Mouse (Mus musculus) left cerebral cortex, postnatal 36 days (tissue): ENCODE data around the gene Trem2. TPM values are rescaled to one million over a fixed set of nuclear protein-coding genes. Genes with fewer than 3 reads are reported as not detected.
"Not testable (repeated sequence)": the region's sequence is repeated elsewhere in the genome, so short reads cannot be mapped to it uniquely, and the experiment has no call there.

Experiments used
- DNase-seq, 2 experiments: peaks; one replicate each; pipeline ENCODE4 v3.0.0; 2021 to 2022; ENCODE audit warnings: low spot score in 2 of 2, mixed read lengths in 1 of 2
- intact Hi-C: fragments of 180-260 bp; cut with DNase I; formaldehyde crosslinking; loops from one replicate; pipeline ENCODE4 v1.15.1; 2025
- total RNA-seq, 2 experiments: library from RNA; stranded (reverse); gene quantifications; 2 replicates each; pipeline ENCODE4 v1.2.3; 2021

Trem2 gene
- total RNA-seq = 10 to 100 TPM in 1 of 2 experiments, 1 to 10 TPM in 1; 7.8 to 13.0 TPM

DNA sequence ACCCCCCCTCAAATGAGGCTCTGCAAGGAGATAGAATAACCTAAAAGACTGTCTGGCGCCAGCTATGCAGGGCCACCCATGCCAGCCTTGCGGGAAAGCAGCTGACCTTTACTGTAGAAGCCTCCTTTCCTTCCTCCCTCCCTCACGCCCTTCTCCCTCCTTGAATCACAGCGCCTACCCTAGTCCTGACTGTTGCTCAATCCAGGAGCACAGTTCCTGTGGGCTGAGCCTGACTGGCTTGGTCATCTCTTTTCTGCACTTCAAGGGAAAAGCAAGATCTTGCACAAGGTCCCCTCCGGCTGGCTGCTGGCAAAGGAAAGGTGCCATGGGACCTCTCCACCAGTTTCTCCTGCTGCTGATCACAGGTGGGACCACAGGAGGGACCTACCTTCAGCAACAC lies at the start of gene Trem2:
TSS of gene Trem2 (plus strand) at position 171 of the 400 bp plus-strand sequence.
- no peak for DNase-seq
- intact Hi-C loops = no loop called here

DNA sequence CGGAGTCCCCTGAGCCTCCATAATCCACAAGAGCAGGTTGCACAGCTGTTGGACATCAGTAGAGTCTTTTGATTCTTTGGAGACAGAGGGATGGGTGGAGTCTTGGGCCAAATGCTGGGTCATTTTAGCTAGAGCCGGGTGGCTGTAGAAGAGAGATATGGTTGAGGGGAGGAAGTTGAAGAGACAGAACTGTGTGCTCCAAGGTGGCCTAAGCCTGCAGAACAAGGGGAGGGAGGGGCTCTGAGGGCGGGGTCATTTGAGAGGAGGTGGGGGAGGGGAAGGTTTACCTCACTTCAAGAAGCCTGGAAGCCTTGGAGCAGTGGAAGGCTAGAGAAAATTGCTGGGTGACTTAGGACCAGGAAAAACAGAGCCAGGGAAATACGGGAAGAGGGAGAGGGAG lies 47.0 kb upstream of the Trem2 start, which contains the start of gene Treml2:
TSS of gene Treml2 (plus strand) at position 296 of the 400 bp plus-strand sequence.
- no peak for DNase-seq
- intact Hi-C loops = no loop called here

DNA sequence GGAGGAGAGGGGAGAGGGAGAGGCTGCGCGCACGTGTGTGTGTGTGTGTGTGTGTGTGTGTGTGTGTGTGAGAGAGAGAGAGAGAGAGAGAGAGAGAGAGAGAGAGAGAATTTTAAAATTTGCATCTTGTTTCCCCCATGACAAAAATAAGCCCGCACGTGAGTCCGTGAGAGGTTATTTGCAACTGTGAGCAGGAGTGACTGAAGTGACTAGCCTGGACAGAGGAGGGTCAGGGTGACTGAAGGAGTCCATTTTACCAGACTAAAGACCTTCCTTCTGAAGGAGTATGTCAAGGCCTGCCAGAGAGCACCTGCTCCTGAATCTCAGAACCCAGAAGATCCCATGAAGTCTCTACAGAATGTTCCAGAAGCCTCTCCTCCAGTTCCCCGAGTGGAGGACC lies 46.4 kb upstream of the Trem2 start:
- intact Hi-C loops = no loop called here
- no peak for DNase-seq

DNA sequence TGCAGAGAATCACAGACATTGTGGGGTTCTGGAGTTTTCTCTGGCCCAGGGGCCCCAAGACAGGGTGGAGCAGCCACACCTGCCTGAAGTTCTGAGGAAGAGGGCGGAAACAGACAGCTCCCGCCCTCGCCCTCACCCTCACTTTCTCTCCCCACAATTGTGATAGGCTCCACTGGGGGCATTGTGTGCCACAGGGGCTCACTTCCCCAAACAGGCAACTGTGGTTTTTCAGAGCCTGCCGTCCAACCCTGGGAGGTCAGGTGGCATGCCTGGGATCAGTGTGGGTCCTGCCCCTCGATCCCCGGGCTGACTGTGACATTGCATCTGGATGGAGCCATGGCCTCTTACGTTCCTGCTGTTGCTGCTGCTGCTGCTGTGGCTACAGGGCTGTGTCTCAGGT lies 46.0 kb upstream of the Trem2 start:
- DNase-seq = no peak
- intact Hi-C loops = no loop called here

DNA sequence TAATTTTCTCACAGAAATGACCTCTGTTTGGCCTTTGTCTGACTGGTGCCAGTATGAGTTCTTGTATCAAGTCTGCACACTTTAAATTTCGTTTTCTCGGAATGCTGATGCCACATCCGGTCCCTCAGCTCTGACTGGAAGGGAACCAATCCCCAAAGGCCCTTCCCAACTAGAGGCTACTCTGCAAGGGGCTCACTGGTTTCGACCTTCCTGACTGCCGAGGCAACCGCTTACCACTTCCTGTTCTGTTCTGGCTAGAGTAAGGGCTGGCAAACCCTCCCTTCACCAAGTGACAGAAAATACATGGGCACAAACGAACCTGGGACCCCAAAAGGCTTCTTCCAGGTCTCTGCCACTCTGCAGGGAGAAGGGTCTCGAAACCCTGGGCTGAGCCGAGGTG lies 45.3 kb upstream of the Trem2 start:
- DNase-seq = no peak

DNA sequence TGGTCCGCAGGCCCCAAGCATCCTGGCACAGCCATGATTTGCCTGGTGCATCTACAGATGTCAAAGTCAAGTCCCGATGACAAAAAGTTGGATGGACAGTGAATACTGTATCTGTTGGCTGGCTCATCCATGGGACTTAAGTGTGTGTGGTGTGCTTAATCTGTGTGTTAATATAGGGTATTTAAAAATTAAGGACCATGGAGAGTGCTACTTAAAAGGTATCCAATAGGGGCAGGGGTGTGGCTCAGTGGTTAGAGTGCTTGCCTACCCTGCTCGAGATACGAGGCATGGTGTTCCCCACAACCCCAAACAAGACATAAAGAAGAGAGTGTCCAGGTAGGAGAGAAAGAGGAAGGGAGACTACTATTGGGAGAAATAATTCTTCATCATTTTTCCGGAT lies 44.4 kb upstream of the Trem2 start:
- no peak for DNase-seq
- intact Hi-C loops = no loop called here

More for the DNA sequence above, 45.3 kb upstream of the Trem2 start:
- intact Hi-C loops = no loop called here

DNA sequence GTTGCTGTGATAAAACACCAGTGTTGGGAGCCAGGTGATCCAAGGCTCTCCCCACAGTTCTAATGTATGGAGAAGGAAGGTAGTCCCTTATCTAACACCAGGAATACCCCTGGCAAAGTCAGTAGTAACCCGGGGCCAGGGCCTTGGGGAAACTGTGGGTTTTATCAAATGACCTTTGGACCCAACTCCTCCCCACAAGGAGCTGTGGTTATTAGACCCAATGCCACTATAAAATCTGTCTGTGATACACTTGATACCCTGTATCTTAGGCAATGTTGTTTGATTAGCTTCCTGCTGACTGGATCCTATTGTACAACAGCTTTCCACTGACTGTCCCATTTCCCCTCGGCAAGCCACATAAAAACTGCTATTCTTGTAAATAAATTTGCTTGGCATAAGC lies 34.1 kb upstream of the Trem2 start:
- intact Hi-C loops = loop anchor here (10.0 kb wide), 1 partner anchor 167 kb away; the partner anchor contains the start of gene 9830107B12Rik

DNA sequence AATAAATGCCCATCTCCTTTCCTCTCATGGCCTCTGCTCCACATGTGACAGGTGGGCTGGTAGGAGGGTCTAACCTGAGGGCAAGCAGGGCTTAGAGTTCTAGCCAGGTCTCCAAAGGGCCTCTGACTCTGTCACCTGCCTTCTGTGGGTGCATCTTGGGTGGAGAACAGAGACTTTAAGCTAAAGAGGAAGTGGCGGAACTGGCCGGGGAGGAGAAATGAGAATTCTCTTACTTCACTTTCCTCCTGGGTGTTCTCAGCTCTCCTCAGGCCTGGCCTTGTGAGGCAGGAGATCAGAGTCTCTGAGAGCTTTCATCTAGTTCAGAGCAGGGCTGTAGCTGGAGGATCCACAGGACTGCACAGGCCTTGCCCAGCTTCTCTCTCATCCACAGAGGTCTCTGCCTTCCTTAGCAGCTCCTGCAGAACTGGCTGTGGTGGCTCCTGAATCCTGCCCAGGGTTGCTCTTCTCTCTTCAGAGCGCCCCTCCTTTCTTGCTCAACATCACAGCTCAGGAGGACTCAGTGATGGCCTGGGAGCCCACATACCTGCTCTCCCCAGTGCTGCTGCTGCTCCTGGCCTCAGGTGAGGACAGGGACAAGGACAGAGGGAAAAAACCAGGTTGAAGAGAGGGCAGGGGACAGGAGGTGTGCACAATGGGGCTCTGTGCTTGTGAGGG lies 30.2 kb upstream of the Trem2 start, which contains the start of gene B430306N03Rik:
TSS of gene B430306N03Rik (plus strand) at position 237 of the 675 bp plus-strand sequence.
- intact Hi-C loops = loop anchor here (10.0 kb wide), 1 partner anchor 171 kb away; the partner anchor contains the start of gene 9830107B12Rik
- DNase-seq = not testable (repeated sequence)

More for the DNA sequence above, 34.1 kb upstream of the Trem2 start:
- DNase-seq = no peak

DNA sequence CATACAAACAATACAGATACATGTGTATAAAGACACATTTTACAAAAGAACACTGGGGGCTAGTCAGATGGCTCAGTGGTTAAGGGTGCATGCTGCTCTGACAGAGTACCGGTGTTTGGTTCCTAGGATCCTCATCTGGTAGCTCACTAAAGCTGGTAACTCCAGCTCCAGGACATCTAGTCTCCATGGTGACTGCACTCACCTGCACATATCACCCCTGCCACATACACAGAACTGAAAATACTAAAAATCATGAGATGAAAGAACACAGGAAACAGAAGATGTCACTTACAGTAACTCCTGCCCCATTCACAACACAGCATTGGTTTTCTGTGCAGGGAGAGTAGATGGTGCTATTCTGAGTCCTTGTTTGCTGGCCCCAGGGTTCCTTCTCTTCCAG lies 27.5 kb upstream of the Trem2 start:
- intact Hi-C loops = loop anchor here (10.0 kb wide), 1 partner anchor 174 kb away; the partner anchor contains the start of gene 9830107B12Rik
- DNase-seq = no peak

DNA sequence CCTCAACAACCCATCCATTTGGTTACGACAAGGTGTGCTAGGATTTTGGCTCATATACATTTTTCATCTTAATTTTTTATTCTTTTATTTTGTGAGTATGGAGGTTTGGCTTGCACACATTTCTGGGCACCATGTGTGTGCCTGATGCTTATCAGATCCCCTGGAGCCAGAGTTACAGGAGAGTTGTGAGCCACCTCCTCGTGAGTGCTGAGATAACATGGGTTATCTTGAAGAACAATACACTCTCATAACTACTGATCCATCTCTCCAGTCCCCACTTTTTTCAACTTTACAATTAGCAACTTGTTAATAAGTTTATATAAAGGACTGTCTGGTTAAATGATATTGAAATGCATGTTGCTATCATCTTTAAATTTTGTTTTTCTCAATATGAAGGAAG lies 24.9 kb upstream of the Trem2 start:
- DNase-seq = no peak
- intact Hi-C loops = no loop called here

DNA sequence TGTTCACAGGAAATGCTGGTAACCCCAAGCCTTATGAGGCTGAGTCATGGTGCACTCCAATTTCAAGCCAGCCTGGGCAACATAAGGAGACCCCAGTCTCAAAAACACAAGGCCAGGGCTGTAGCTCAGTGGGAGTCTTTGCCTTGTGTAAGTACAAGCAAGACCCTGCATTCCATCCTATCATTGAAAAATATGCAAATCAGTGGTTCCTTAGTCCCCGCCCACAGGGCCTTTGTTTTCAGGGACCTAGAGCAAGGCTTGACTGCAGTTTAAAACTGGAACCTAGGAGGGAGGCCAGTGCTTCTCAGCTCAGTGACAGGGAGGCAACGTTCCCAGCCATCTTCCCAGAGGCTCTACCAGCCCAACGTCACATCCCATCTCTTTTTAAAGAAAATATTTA lies 23.0 kb upstream of the Trem2 start:
- intact Hi-C loops = no loop called here
- no peak for DNase-seq

DNA sequence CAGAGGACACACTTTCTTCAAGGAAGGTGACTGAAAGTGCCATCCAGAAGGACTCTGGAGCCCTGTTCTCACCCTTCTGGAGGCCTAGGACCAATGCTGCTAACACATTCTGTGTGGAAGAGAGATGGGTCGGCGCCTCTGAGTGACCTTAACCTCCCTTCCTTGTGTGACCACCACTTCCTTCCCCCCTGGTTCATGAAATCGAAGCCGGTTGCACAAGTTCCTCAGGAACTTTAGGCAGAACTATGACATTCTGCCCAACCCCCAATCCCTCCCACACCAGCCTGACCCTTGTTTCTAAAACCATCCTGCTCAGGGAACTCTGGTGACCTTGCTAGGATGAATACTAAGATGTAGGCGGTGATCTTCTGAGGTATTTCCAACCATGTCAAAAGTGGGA lies 21.9 kb upstream of the Trem2 start:
- DNase-seq = no peak
- intact Hi-C loops = no loop called here

DNA sequence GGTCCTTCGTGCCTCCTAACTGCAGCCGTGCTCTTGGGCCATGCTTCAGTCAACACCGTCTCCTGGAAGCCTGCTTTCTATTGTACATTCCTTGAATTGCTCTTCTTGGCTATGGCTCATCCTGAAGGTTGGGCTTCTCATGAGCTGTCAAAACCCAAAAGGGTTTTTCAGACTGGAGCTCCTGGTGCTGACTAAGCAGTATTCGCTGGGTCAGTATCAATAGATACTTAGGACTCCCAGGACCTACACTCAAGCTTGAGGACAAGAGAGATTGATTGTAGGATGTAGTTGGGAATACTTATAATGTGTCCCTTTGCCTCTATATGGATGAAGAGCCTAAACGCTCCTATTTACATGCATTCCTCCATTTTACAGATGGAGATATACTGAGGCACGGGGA lies 21.1 kb upstream of the Trem2 start:
- intact Hi-C loops = loop anchor here (5.0 kb wide), 2 partner anchors 47 to 67 kb away; no protein-coding TSS in a partner anchor
- no peak for DNase-seq

DNA sequence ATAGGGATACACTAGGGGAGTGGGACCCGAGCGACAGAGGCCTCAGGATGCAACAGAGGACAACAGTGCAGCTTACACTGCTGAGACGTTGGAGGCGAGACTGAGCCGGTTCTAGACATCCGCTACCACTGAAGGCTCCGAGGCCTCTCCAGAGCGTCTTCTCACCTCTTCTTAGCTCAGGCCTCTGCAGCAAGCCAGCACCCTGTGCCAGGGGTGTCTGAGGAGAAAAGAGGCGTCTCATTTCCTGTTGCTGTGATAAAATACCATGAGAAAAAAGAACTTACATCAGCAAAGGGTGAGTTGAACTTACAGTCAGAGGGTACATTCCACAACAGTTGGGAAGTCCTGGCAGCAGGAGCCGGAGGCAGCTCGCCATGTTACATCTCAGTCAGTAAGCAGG lies 20.6 kb upstream of the Trem2 start:
- intact Hi-C loops = loop anchor here (5.0 kb wide), 2 partner anchors 47 to 67 kb away; no protein-coding TSS in a partner anchor
- DNase-seq = no peak

DNA sequence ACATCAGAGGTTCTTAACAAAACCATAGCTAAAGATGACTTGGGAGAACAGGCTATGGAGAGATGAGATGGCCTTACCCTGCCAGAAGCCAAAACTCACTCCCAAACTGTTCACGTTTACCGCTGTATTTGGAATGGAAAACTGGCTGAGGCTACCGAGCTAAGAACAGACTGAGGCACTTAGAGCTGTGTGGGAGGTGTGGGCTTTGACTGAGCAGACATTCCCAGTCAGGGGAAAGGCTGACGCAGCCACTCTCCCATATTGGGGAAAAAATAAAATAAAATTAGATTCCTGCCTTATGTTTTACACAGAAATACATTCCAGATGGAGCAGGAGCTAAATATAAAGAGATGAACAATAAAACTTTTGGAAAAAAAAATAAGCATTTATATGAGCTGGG lies 19.5 kb upstream of the Trem2 start:
- peak; percentile 71 to 80 for DNase-seq
- intact Hi-C loops = loop anchor here (5.0 kb wide), 2 partner anchors 46 to 66 kb away; no protein-coding TSS in a partner anchor

DNA sequence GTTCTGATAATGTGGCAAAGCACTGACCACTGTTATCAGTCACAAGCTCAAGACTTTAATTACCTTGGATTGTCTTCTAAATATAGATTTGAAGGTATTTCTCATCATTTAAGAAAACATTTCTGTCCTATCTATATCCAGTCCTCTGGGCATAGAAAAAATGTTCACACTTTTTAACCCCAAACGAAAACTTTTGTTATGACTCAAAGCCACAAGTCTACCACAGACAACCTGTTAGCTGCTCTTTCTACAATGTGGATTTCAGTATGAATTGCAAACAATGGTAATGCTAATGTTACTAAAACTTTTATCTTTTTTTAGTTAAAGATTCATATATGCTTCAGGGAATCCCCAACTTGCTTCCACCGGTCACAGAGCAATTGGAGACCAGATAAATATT lies 13.7 kb upstream of the Trem2 start:
- intact Hi-C loops = loop anchor here (10.0 kb wide), 2 partner anchors 218 to 538 kb away; no protein-coding TSS in a partner anchor
- DNase-seq = no peak

DNA sequence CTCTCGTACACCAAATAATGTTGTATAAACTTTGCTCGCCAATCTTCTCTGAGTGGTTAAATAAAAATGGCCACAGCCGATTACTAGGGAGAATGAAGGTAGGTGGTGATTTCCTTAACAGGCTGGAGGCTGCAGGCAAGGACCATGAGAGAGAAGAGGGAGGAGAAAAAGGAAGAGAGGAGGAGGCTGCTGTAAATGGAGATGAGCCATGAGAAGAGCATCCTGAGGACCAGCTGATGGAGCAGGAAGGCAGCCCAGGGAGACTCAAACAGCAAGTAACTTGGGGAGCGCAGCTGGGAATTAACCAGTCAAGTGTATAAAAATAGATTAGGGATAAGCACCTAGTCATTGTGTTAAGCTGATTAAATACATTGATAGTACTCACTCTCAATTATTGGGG lies 12.0 kb upstream of the Trem2 start:
- intact Hi-C loops = loop anchor here (10.0 kb wide), 2 partner anchors 219 to 539 kb away; no protein-coding TSS in a partner anchor
- no peak for DNase-seq

DNA sequence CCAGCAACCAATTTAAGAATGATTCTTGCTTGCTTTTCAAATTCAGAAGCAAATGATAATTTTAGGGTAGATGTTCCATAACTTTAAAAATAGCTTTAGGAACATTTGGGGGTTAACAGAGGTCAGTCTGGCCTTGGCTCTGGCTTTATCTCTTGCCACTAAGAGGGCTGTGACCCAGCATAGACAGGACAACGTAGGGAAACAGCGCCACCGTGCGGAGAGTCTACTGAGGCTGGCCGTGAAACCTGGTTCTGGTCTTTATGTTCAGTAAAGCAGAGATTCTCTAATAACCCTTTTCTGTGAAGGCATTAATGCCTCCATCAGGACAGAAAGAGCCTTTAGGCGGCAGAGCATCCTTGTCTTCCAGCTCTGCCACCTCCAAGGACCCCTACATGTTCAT lies 9.3 kb upstream of the Trem2 start:
- intact Hi-C loops = loop anchor here (1.0 to 10.0 kb wide), 4 partner anchors 62 to 542 kb away; partner anchors contain the start of gene Nfya
- peak; percentile 70 to 72 for DNase-seq

DNA sequence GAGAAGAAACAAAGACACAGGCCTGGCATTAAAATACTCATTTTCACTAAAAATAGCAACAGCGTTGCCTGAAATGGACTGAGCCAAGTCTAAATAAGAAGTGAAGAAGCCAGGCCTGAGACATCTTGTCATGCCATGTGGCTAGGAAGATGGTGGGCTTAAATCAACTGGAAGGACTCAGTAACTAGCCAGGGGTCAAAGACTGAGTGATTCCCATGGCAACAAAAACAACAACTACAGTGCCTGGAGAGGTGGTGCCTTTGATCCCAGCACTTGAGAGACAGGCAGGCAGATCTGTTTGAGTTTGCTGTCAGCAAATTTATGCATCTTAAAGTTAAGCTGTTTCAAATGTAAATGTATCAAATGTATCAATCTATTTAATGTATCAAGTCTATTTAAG lies 5.9 kb upstream of the Trem2 start:
- DNase-seq = no peak
- intact Hi-C loops = no loop called here

DNA sequence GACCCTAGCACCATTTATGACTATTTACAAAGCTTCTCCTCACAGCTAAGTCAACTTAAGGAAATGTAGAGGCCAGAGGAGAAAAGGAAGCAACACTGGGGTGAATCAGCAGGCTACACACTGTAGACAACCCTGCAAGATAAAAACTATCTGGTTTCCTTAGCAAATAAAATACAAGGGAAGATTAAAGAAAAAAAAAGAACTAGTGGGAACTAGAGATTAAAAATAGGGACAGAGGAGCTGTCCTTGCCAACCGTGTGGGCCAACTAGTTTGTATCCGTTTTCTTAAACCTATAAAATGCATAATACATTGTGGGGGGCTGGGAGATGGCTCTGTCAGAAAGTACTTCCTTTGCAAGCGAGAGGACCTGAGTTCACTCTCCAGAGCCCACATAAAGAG lies 4.3 kb upstream of the Trem2 start:
- no peak for DNase-seq
- intact Hi-C loops = no loop called here

DNA sequence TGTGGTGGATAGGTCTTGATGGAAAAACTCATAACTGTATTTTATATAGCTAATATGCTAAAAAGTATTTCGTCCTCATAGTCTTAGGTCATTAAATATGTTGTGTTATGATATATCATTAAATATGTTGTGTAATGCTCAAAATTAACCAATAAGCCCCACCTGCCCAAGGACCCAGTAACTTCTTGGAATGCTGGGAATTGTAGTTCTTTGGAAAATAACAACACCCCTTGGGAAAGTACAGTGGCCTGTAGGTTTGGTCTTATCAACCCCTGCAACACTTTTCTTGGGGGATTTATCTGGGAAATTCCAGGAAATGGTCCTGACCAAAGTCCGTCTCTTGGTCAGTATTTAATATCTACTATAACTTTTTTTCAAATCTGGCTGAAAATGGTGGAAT lies 3.1 kb upstream of the Trem2 start:
- no peak for DNase-seq
- intact Hi-C loops = no loop called here
